Mouse (Mus musculus) hindbrain, embryonic 15.5 days (tissue): ENCODE measurements at regions not wholly inside any gene's neighbourhood (a gene's known extent, or its start where the extent isn't known, plus 50 kb on each side); places are given as distances from the start of the nearest gene placed in this dataset.
A peak's percentile ranks its signal among the peaks of the same experiment; 100 is the strongest.

Source experiments
- ATAC-seq: fragments of 200-750 bp; cut with Nextera tagmentation; 2 replicates; pipeline ENCODE4 v1.8.0; 2017; ENCODE audit warnings: low read depth, moderate number of reproducible peaks, moderate TSS enrichment; ENCODE audit not compliant: low FRiP score
- H3K27ac ChIP-seq: fragments of 300-500 bp; sonication (generic); replicated peaks from 2 replicates; pipeline ENCODE4 v1.5.1; 2015; ENCODE audit warnings: mild to moderate bottlenecking, inconsistent platforms
- H3K27me3 ChIP-seq: fragments of 300-500 bp; sonication (generic); 2 replicates; pipeline ENCODE4 v1.6.1; 2015; ENCODE audit warnings: control low read depth, inconsistent platforms
- H3K36me3 ChIP-seq: fragments of 300-500 bp; sonication (generic); 2 replicates; pipeline ENCODE4 v1.6.1; 2015; ENCODE audit warnings: control low read depth, inconsistent platforms
- H3K4me1 ChIP-seq: fragments of 300-500 bp; sonication (generic); replicated peaks from 2 replicates; pipeline ENCODE4 v1.6.1; 2015; ENCODE audit warnings: control low read depth, inconsistent platforms
- H3K4me2 ChIP-seq: fragments of 300-500 bp; sonication (generic); 2 replicates; pipeline ENCODE4 v1.6.1; 2015; ENCODE audit warnings: moderate library complexity, mild to moderate bottlenecking, inconsistent platforms
- H3K4me3 ChIP-seq: fragments of 300-500 bp; sonication (generic); 2 replicates; pipeline ENCODE4 v1.5.1; 2015; ENCODE audit warnings: mild to moderate bottlenecking, inconsistent platforms
- H3K9ac ChIP-seq: fragments of 300-500 bp; sonication (generic); 2 replicates; pipeline ENCODE4 v1.6.1; 2015; ENCODE audit warnings: inconsistent platforms
- H3K9me3 ChIP-seq: fragments of 300-500 bp; sonication (generic); 2 replicates; pipeline ENCODE4 v1.6.1; 2016; ENCODE audit warnings: control low read depth, inconsistent platforms
- WGBS: fragments of 180-500 bp; shearing (Covaris S2); methylation state at CpG from one replicate; pipeline ENCODE4 v1.1.7; 2015; 5-methylcytosine and 5-hydroxymethylcytosine counted together

DNA sequence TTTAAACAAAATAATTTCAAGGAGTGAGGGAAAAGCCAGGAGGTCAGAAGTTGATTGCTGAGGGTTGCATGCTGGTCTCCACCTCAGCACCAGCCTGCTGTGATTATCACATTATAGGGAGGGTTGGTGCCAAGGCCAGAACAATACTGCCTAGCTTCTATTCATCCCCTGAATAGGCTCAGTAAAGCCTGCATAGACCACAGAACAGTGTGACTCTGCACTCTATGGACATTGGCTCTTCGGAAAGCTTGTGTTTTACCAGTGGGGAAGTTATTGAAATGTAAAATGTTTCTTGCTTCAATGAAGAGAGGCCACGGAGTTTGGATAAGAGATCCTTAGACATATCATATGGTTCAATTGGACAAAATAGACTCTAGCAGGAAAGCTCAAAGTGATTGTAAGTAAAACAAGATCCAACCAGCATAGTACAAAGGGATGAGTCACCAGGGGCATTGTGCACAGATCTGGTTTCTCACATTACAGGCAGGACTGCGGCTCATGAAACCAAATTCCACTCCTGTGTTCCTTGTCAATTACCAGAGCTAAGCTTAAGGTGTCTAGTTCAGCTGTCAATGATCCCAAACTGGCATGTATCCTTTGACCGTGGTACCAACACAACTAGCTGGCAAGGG, 320.8 kb upstream of the Cd180 start:
- Histone ChIP-seq H3K36me3 (no peaks in the 10 kb centered on the region), H3K27ac (no peak overlapping the region), H3K4me3 (no peak overlapping the region), H3K9me3 (no peaks in the 10 kb centered on the region), H3K4me1 (no peaks in the 10 kb centered on the region), H3K9ac (no peak overlapping the region), H3K27me3 (peaks cover 6% of the 10 kb centered on the region; the same call in 1 of the 2 replicates), H3K4me2 (no peak overlapping the region)
- no peak for ATAC-seq
- 20% methylated on average over 4 of the region's 4 CpGs for WGBS

DNA sequence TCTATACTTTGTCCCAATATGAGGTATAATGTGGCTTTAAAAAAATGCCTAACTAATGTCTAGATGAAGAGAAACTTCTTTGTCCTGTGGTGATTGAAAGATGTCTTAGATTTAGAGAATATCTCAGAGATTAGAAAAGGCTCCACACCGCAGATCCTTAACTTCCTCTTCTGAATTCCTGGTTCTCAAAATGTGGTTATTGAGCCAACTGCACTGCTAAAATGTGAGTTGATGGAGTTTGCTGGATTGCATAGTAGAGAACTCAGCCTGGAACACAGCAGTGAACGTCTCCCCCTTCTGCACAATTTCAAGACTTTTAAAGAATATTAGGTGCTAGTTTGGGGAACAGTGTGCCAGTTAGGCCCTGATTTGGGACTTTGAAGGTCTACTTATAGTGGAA, 312.7 kb upstream of the Cd180 start:
- no peak overlapping the region for H3K4me2 ChIP-seq
- no peaks in the 10 kb centered on the region for H3K9me3 ChIP-seq
- no peaks in the 10 kb centered on the region for H3K27me3 ChIP-seq
- H3K4me1 ChIP-seq: no peaks in the 10 kb centered on the region
- H3K9ac ChIP-seq: no peak overlapping the region
- no peak overlapping the region for H3K4me3 ChIP-seq
- no peaks in the 10 kb centered on the region for H3K36me3 ChIP-seq
- no peak overlapping the region for H3K27ac ChIP-seq
- no peak for ATAC-seq
- WGBS: 92% methylated on average over 2 of the region's 2 CpGs

DNA sequence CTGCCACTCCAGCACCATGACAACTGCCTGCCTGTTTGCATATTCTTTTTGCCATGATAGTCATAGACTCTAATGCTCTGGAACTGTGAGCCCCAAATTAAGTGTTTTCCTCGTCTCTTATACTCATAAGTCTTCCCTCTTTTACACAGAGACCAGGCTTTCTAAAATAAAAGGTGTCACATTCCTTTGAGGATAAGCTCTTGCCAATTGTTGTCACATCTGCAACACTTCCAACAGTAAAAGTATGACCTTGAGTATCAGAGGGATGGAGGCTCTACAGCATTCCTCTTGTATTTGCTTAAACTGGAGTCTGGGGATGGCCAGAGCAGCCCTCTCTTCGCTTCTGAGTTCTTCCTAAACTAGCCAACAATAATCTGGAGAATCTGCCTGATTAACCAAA, 301.4 kb upstream of the Cd180 start:
- Histone ChIP-seq H3K4me3 (no peak overlapping the region), H3K4me1 (peaks cover 7% of the 10 kb centered on the region), H3K36me3 (no peaks in the 10 kb centered on the region), H3K4me2 (no peak overlapping the region), H3K9ac (no peak overlapping the region), H3K9me3 (no peaks in the 10 kb centered on the region), H3K27ac (no peak overlapping the region), H3K27me3 (no peaks in the 10 kb centered on the region)
- ATAC-seq: no peak
- WGBS: 85% methylated on average over 2 of the region's 2 CpGs

DNA sequence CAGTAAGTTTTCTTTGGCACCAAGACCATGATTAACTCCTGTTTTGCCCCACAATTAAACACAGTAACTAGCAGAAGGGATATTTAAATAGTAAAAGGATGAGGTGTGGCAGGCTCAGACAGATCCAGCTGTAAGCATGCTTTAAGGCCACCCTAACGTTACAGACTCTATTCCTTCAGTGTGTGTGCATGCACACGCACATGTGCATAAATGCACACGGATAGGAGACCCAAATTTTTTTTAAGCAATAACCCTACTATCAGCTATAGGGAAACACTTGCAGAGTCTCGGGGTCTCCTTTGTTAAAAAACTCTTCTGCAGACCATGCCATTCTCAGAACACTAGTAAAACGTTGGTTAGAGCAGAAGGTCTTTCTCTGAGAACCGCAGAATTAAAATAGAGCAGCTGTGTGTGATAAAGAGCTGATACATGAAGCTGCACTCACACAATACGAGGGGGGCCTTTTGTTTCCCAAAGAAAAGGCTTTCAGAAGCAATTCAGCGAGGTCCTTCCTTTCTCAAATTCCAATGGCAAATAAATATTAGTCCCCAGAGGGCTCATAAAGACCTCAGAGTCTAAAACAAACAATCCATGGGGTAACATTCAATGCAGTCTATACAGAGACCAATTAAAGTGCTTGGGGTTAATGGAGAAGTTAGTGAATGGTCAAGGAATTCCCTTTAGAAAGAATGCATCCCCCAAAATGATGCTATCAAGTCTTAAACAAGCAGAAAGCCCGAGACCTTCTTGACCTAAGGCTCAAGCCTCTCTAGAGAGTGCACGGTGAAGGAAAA, 300.3 kb upstream of the Cd180 start:
- Histone ChIP-seq H3K9me3 (no peaks in the 10 kb centered on the region), H3K27me3 (no peaks in the 10 kb centered on the region), H3K4me3 (no peak overlapping the region), H3K4me1 (peaks cover 7% of the 10 kb centered on the region), H3K4me2 (no peak overlapping the region), H3K27ac (no peak overlapping the region), H3K9ac (no peak overlapping the region), H3K36me3 (no peaks in the 10 kb centered on the region)
- WGBS: 14% methylated on average over 10 of the region's 10 CpGs
- ATAC-seq: no peak

DNA sequence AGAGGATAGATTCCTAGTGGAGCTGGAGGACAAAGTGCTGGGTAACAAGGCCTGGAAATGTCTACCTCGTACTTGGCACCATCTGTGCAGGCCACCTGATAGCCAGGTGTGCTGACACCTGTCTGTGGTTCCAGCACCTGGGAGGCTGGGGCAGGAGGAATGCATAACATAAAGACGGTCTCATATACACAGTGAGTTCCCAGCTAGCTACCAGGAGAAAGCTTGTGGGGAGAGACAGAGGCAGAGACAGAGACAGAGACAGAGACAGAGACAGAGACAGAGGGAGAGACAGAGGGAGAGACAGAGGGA, 299.7 kb upstream of the Cd180 start:
- 37% methylated on average over 2 of the region's 2 CpGs for WGBS
- Histone ChIP-seq H3K4me1 (peaks cover 7% of the 10 kb centered on the region), H3K27me3 (no peaks in the 10 kb centered on the region), H3K27ac (no peak overlapping the region), H3K36me3 (no peaks in the 10 kb centered on the region), H3K9ac (no peak overlapping the region), H3K4me3 (no peak overlapping the region), H3K9me3 (no peaks in the 10 kb centered on the region), H3K4me2 (no peak overlapping the region)
- no peak for ATAC-seq

DNA sequence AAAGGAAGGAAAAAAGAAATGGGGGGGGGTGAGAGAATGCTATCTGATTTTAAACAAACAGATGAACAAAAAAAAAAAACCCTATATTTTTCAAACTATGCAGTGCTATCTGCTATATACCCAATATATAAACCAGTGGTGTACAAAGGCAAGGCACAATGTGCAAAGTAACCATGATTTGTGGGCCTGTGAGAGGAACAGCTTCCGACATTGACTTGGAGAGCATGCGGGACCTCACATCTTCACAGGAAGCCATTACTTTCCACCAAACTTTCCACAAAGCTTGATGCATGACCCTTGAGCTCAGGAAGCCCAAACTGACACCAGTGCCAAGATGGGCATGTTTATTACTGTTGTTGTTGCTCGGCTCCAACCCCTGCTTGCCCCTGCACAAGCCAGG, 299.3 kb upstream of the Cd180 start:
- Histone ChIP-seq H3K4me2 (no peak overlapping the region), H3K4me1 (peaks cover 7% of the 10 kb centered on the region), H3K4me3 (no peak overlapping the region), H3K9me3 (no peaks in the 10 kb centered on the region), H3K27me3 (no peaks in the 10 kb centered on the region), H3K9ac (no peak overlapping the region), H3K36me3 (no peaks in the 10 kb centered on the region), H3K27ac (no peak overlapping the region)
- no peak for ATAC-seq
- WGBS: 86% methylated on average over 3 of the region's 3 CpGs

DNA sequence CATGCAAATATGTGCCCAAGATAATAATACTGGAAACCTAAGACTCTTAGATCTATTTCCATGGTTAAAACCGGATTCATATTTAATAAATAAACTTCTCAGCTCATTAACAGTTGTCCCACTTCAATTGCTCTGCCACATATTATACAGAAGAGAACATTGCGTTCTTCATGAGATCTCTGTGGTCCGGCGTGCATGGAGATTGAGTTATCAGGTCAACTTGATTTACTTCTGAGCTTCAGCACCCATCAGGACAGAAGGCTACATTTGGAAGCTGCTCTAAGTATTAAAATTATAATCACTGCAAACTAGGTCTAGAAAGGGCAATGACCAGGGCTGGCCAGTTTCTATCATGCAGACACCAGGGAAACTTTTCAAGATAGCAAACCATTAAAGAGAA, 295.9 kb upstream of the Cd180 start:
- Histone ChIP-seq H3K36me3 (no peaks in the 10 kb centered on the region), H3K4me2 (no peak overlapping the region), H3K4me1 (peaks cover 7% of the 10 kb centered on the region)

DNA sequence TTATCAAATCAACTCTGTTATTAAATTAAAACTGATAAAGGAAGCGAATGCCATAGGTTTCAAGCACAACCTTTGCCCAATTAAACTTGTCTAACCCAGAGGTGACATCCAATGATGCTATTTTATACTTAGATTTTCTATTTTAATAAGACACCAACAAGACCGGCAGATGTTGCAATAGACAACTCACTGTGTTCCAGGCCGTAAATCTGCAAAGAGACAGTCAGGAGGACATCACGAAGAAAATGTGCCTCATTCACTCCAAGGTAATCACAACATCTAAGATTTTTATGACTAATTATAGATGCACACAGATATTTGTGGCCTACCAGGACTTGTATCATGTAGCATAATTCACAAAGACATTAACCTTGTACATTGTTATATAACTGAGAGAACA, 281.5 kb upstream of the Cd180 start:
- no peak overlapping the region for H3K27ac ChIP-seq
- no peak overlapping the region for H3K9ac ChIP-seq
- H3K4me2 ChIP-seq: no peak overlapping the region
- no peaks in the 10 kb centered on the region for H3K27me3 ChIP-seq
- H3K9me3 ChIP-seq: no peaks in the 10 kb centered on the region
- H3K36me3 ChIP-seq: no peaks in the 10 kb centered on the region
- 84% methylated on average over 4 of the region's 4 CpGs for WGBS
- no peaks in the 10 kb centered on the region for H3K4me1 ChIP-seq
- no peak overlapping the region for H3K4me3 ChIP-seq
- no peak for ATAC-seq

More for the DNA sequence above, 295.9 kb upstream of the Cd180 start:
- Histone ChIP-seq H3K27me3 (no peaks in the 10 kb centered on the region), H3K9me3 (no peaks in the 10 kb centered on the region), H3K9ac (no peak overlapping the region), H3K27ac (no peak overlapping the region), H3K4me3 (no peak overlapping the region)
- WGBS: 93% methylated on average over 4 of the region's 4 CpGs
- no peak for ATAC-seq

DNA sequence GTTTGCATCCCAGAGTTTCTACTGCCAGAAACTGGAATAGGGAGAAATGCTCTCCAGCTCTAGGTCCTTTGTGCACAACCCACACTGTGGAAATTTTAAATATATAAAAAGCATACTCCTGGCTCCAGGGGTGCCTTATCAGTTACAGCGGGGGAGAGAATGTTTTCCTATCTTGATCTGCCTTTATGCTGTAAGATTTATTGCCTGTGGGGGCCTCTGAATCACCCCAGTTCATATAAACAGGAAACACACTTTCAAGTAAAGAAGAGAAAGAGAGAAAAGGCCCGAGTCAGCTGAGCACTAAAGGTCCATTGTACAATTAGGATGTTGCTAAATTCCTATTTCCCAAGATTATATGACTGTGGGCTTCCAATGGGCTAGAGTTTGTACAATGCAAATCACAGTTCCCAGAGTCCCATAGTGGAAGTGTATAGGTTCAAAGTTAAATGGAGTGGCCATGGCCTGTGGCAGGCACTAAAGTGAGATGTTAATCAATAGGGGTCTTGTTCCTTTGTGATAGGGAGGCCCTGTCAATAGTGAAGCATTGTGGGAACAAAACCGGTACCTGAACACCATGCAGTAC, 258.9 kb upstream of the Cd180 start:
- H3K27ac ChIP-seq: no peak overlapping the region
- no peaks in the 10 kb centered on the region for H3K9me3 ChIP-seq
- H3K4me2 ChIP-seq: no peak overlapping the region
- 80% methylated on average over 3 of the region's 3 CpGs for WGBS
- H3K4me3 ChIP-seq: no peak overlapping the region
- H3K36me3 ChIP-seq: no peaks in the 10 kb centered on the region
- H3K4me1 ChIP-seq: no peaks in the 10 kb centered on the region
- H3K9ac ChIP-seq: no peak overlapping the region
- no peaks in the 10 kb centered on the region for H3K27me3 ChIP-seq
- no peak for ATAC-seq

DNA sequence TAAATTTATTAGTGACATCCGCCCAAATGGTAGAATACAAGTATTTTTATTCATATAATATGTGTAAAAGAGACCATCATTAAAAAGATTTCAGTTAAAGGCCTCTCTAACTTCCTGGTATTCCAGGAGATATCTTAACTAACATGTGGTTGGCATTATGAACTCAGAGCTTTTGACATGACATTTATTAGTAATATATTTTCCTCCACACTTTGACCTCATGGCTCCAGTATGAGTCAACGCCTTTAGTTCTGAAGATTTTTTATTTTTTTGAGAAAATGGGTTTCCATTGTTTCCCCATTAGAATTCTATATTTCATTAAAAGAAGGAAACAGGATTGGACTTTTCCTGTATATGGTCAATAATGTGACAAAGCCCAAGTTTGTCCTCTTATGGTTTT, 250.7 kb upstream of the Cd180 start:
- H3K27ac ChIP-seq: no peak overlapping the region
- ATAC-seq: no peak
- WGBS: 84% methylated on average over 2 of the region's 2 CpGs
- H3K4me3 ChIP-seq: no peak overlapping the region
- H3K9ac ChIP-seq: no peak overlapping the region
- no peak overlapping the region for H3K4me2 ChIP-seq
- no peaks in the 10 kb centered on the region for H3K9me3 ChIP-seq
- H3K4me1 ChIP-seq: no peaks in the 10 kb centered on the region
- H3K36me3 ChIP-seq: no peaks in the 10 kb centered on the region
- H3K27me3 ChIP-seq: no peaks in the 10 kb centered on the region

DNA sequence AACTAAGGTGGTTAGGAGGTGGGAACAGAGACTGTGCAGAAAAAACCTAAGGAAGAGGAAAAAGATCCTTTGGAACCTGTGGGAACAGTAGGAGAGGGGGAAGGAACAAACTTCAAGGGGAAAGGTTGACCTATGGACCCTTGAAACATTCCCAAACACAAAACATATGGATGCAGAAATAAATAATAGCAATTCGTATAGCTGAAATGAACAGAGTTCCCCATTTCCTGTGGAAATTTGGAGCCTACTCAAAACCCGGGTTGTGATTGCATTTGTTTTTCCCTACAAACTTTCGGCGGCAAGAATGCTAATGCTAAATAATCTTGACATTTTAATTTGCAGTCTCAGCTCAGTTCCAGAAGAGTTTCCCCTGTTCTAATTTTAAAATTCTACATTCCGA, 246.0 kb upstream of the Cd180 start:
- H3K27ac ChIP-seq: no peak overlapping the region
- no peaks in the 10 kb centered on the region for H3K9me3 ChIP-seq
- WGBS: 78% methylated on average over 5 of the region's 5 CpGs
- H3K9ac ChIP-seq: no peak overlapping the region
- H3K4me3 ChIP-seq: no peak overlapping the region
- no peaks in the 10 kb centered on the region for H3K27me3 ChIP-seq
- H3K4me1 ChIP-seq: peaks cover 7% of the 10 kb centered on the region
- no peak overlapping the region for H3K4me2 ChIP-seq
- no peaks in the 10 kb centered on the region for H3K36me3 ChIP-seq
- no peak for ATAC-seq

DNA sequence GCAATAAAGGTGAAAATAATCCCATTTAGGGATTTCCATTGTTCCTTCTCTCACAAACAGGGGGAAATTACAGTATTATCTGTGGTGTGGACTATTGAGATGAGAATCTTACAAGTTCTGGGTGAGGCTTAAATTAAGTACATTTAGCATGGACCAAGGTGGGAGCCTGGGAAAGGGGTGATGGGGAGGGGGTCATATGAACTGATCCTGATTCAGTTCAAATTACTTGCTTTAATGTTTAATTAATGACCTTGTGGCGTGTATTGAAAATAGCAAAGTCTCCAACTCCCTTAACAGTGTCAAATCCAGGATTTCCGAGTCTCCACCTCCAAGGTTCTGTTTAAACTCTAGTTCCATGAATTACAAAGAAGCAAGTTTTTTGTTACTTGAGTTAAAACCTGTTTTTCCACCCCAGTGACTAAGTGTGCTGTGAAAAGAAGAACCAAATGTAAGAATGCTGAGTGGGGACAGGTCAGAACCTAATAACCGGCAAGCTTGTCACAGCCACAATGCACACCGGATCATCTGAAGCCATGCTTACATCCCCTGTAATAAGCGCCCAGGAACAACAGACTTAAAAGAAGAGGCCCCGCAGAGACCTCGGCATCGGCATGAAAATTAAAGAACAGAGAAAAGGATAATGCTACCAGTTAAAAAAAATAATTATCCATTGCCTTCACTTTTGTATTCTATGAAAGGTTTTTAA, 243.8 kb upstream of the Cd180 start:
- Histone ChIP-seq H3K9me3 (no peaks in the 10 kb centered on the region), H3K9ac (no peak overlapping the region), H3K4me3 (no peak overlapping the region), H3K36me3 (no peaks in the 10 kb centered on the region), H3K4me1 (peaks cover 7% of the 10 kb centered on the region), H3K27ac (no peak overlapping the region), H3K4me2 (peak overlapping the region; percentile 26), H3K27me3 (no peaks in the 10 kb centered on the region)
- WGBS: 11% methylated on average over 8 of the region's 8 CpGs
- ATAC-seq: no peak
